Mouse (Mus musculus) heart, adult 2 months (tissue): ENCODE measurements around the gene Gm20696. TPM values are rescaled to one million over a fixed set of nuclear protein-coding genes. Genes with fewer than 3 reads are reported as not detected.

Experiments used
- DNase-seq, 2 experiments: peaks; one replicate each; pipeline ENCODE4 v3.0.0; 2021
- H3K27ac ChIP-seq: fragments of 200-600 bp; 2 replicates; pipeline ENCODE4 v1.8.1; 2022
- H3K27me3 ChIP-seq: fragments of 200-500 bp; 2 replicates; pipeline ENCODE4 v1.6.1; 2012; ENCODE audit warnings: mild to moderate bottlenecking, low read length, inconsistent platforms, mixed read lengths; ENCODE audit not compliant: control insufficient read depth, insufficient read depth
- H3K36me3 ChIP-seq: fragments of 200-500 bp; 2 replicates; pipeline ENCODE4 v1.6.1; 2012; ENCODE audit warnings: low read length, inconsistent platforms; ENCODE audit not compliant: control insufficient read depth, insufficient read depth
- H3K4me1 ChIP-seq: fragments of 200-500 bp; 2 replicates; pipeline ENCODE4 v1.6.1; 2011; ENCODE audit warnings: low read length; ENCODE audit not compliant: control insufficient read depth, insufficient read depth
- H3K4me3 ChIP-seq: fragments of 200-600 bp; 2 replicates; pipeline ENCODE4 v1.8.1; 2022
- H3K79me2 ChIP-seq: fragments of 200-500 bp; replicated peaks from 2 replicates; pipeline ENCODE4 v1.6.1; 2012; ENCODE audit warnings: mild to moderate bottlenecking, inconsistent platforms, low read length, moderate library complexity, mixed read lengths; ENCODE audit not compliant: control insufficient read depth, insufficient read depth
- H3K9ac ChIP-seq: fragments of 200-500 bp; 2 replicates; pipeline ENCODE4 v1.6.1; 2012; ENCODE audit warnings: low read depth, mild to moderate bottlenecking, control low read depth, inconsistent platforms, low read length, mixed read lengths
- CTCF ChIP-seq: fragments of 200-600 bp; IDR thresholded peaks from 2 replicates; pipeline ENCODE4 v1.8.1; 2022; ENCODE audit warnings: antibody characterized with exemption, mild to moderate bottlenecking, moderate library complexity
- EP300 ChIP-seq: fragments of 200-500 bp; IDR thresholded peaks from 2 replicates; pipeline ENCODE4 v1.6.1; 2011; ENCODE audit warnings: low read depth, low read length, control low read depth; ENCODE audit not compliant: insufficient read depth
- POLR2A ChIP-seq: fragments of 200-500 bp; IDR thresholded peaks from 2 replicates; pipeline ENCODE4 v1.6.1; 2011; ENCODE audit warnings: mild to moderate bottlenecking, low read depth, low read length, control low read depth; ENCODE audit not compliant: insufficient read depth
- WGBS: fragments of 180-500 bp; shearing (Covaris S2); methylation state at CpG from one replicate; pipeline ENCODE4 v1.1.7; 2018; 5-methylcytosine and 5-hydroxymethylcytosine counted together
- intact Hi-C: fragments of 180-260 bp; cut with DNase I; formaldehyde crosslinking; loops from one replicate; pipeline ENCODE4 v1.15.1; 2025
- polyA plus RNA-seq: library from polyadenylated mRNA; depleted of rRNA; stranded (reverse); fragments of >200 nt; gene quantifications from 2 replicates; pipeline ENCODE4 v1.2.3, GENCODE M21; 2012
- total RNA-seq, 2 experiments: library from RNA; stranded (reverse); gene quantifications; 2 replicates each; pipeline ENCODE4 v1.2.3; 2021

The Gm20696 gene
- total and polyA plus RNA-seq, 3 experiments: 0.61 to 1.7 (median 1.4) TPM

DNA sequence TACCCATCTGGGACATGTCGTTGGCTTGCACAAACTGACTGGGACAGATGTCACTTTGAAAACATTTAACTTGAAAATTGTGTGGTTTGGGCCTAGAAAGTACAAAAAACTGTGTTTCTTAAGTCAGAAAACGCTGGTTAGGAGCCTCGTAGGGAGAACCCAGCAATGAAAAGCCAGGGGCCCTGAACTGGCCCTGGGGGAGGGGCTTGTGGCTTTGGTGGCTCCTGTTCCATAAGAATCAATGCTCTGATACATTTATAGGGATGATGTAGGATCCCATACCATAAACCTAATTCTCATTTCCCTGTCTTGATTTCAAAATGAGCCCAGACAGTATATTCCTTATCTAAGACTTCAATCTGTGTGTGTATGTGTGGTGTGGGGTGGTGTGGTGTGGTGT, 101.8 kb downstream of the Gm20696 start:
- Histone ChIP-seq H3K4me1 (no peaks in the 10 kb centered on the region), H3K4me3 (no peak overlapping the region), H3K36me3 (no peaks in the 10 kb centered on the region), H3K27ac (no peak overlapping the region), H3K9ac (no peak overlapping the region), H3K27me3 (no peaks in the 10 kb centered on the region), H3K79me2 (no peaks in the 10 kb centered on the region)
- TF ChIP-seq POLR2A: no peak
- TF ChIP-seq EP300: no peak
- TF ChIP-seq CTCF: no peak
- intact Hi-C loops: no loop called here
- 78% methylated on average over 3 of the region's 3 CpGs for WGBS
- no peak for DNase-seq

DNA sequence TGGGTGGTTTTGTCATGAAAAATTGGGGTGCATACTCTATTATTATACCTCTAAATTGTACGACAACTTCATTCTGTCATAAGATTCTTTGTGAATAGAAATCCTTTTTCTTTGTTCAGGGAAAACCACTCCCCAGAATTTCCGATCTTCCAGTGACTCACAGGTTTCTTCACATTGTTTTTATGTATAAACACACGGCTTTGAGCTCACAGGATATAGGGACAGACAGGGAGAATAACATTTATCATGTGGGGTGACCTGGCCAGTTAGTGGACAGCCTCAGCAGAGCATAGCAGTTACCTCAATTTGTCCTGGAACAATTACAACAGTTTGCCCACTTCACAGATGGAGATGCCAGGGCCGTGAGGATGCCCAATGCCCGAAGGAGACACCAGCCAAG, 109.6 kb downstream of the Gm20696 start:
- Histone ChIP-seq H3K27me3 (no peaks in the 10 kb centered on the region), H3K4me3 (no peak overlapping the region), H3K9ac (no peak overlapping the region), H3K27ac (no peak overlapping the region), H3K79me2 (no peaks in the 10 kb centered on the region), H3K4me1 (no peaks in the 10 kb centered on the region), H3K36me3 (no peaks in the 10 kb centered on the region)
- no peak for DNase-seq
- 73% methylated on average over 5 of the region's 5 CpGs for WGBS
- intact Hi-C loops: no loop called here
- TF ChIP-seq POLR2A (no peak), CTCF (no peak), EP300 (no peak)

DNA sequence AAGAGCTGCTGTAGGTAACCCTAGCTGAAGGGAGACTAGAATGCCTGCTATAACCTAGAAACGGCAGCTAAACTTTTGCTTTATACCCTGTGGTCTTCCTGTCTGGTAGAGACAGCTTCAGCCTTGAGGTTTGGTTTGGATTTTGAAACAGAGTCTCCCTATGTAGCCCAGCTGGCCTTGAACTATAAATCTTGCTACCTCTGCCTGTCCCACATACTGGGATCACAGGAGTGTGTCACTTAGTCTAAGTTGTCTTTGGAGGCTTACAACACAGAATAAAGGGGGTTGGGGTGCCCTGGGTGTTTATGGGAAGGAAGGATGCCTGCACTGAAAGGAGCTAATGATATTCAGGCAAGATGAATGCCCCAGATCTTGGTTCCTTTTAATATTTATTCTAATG, 113.8 kb downstream of the Gm20696 start:
- 76% methylated on average over 1 of the region's 1 CpGs for WGBS
- DNase-seq: no peak
- Histone ChIP-seq H3K4me3 (no peak overlapping the region), H3K9ac (no peak overlapping the region), H3K27ac (no peak overlapping the region), H3K79me2 (no peaks in the 10 kb centered on the region), H3K4me1 (no peaks in the 10 kb centered on the region), H3K27me3 (no peaks in the 10 kb centered on the region), H3K36me3 (no peaks in the 10 kb centered on the region)
- intact Hi-C loops: no loop called here
- TF ChIP-seq POLR2A: no peak
- no peak for TF ChIP-seq EP300
- no peak for TF ChIP-seq CTCF

DNA sequence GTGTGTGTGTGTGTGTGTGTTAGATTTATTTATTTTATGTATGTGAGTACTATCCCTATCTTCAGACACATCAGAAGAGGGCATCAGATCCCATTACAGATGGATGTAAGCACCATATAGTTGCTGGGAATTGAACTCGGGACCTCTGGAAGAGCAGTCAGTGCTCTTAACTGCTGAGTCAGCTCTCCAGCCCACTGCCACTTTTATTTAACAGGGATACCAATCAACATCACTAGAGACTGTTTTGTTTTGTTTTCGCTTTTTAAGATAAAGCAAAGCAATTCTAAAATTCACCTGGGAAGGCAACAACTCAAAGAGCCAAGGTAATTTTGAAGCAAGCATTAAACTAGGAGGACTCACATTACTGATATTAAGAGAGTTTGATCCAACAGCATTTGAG, 120.2 kb downstream of the Gm20696 start:
- 91% methylated on average over 2 of the region's 2 CpGs for WGBS
- no peak overlapping the region for H3K4me3 ChIP-seq
- intact Hi-C loops: no loop called here
- H3K27me3 ChIP-seq: no peaks in the 10 kb centered on the region
- no peak overlapping the region for H3K27ac ChIP-seq
- DNase-seq: no peak
- H3K36me3 ChIP-seq: no peaks in the 10 kb centered on the region
- no peak overlapping the region for H3K9ac ChIP-seq
- H3K79me2 ChIP-seq: no peaks in the 10 kb centered on the region
- H3K4me1 ChIP-seq: no peaks in the 10 kb centered on the region
- TF ChIP-seq EP300 (no peak), CTCF (no peak), POLR2A (no peak)

DNA sequence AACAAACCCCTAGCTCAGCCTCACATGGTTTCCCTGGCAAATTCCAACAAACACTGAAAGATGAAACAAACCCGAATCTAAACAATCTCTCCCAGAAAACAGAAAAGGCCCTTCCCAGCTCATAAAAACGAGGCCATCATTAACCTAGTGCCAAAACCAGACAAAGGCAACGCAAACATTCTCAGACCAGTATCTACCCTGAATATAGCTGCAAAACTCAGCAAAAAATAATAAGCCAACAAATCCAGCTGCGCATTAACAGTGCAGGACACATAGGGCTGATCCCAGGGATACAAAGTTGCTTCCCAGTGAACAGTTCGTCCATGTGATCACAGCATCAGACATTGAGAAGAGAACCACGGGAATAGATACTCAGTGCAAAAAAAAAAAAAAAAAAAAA, 121.2 kb downstream of the Gm20696 start:
- intact Hi-C loops: no loop called here
- no peak for DNase-seq
- Histone ChIP-seq H3K9ac (no peak overlapping the region), H3K79me2 (no peaks in the 10 kb centered on the region), H3K27me3 (no peaks in the 10 kb centered on the region), H3K36me3 (no peaks in the 10 kb centered on the region), H3K4me3 (no peak overlapping the region), H3K4me1 (no peaks in the 10 kb centered on the region), H3K27ac (no peak overlapping the region)
- 77% methylated on average over 6 of the region's 6 CpGs for WGBS
- TF ChIP-seq CTCF (no peak), POLR2A (no peak), EP300 (no peak)

DNA sequence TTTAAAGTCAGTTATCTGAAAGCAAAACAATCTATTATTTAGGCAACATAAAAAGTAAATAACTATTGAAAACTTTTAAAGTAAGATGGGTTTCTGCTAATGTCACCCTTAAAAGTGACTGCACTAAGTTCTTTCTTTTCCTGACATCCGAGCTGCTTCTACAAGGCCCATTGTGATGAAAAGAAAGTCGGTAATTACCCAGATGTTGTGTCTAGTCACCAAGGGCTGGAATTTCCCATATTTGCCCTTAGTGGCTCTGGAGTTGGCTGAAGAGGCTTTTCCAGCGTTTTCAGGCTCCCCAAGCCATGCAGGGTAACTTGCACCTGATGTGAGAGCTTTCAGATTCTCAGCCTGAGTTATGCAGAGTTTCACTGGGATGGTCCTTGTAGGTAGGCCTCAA, 125.5 kb downstream of the Gm20696 start:
- Histone ChIP-seq H3K27ac (no peak overlapping the region), H3K4me3 (no peak overlapping the region), H3K36me3 (no peaks in the 10 kb centered on the region), H3K79me2 (no peaks in the 10 kb centered on the region), H3K27me3 (no peaks in the 10 kb centered on the region), H3K4me1 (no peaks in the 10 kb centered on the region), H3K9ac (no peak overlapping the region)
- TF ChIP-seq POLR2A (no peak), EP300 (no peak), CTCF (no peak)
- no peak for DNase-seq
- 45% methylated on average over 3 of the region's 3 CpGs for WGBS
- intact Hi-C loops: no loop called here

DNA sequence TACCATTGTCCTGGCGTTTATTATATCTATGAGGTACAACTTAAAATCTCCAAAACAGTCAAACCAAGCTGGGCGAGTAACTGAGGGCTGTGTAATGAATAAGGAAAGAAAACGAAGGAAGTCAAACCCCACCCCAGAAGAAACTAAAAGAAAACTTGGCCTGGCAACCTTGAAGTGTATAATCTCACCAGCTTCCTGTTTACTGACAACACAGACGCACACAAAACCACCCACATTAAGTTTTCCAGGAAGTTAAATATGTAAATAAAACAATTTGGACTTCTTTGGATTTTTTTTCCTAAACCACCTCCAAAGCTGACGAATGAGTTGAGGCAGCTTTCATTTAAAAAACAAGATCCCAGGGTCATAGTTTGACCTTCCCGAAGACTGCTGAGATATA, 125.9 kb downstream of the Gm20696 start:
- TF ChIP-seq POLR2A (no peak), EP300 (no peak), CTCF (no peak)
- H3K9ac ChIP-seq: no peak overlapping the region
- no peaks in the 10 kb centered on the region for H3K36me3 ChIP-seq
- 48% methylated on average over 6 of the region's 6 CpGs for WGBS
- H3K4me3 ChIP-seq: no peak overlapping the region
- H3K27ac ChIP-seq: no peak overlapping the region; the same call in 1 of the 2 replicates
- no peaks in the 10 kb centered on the region for H3K79me2 ChIP-seq
- no peaks in the 10 kb centered on the region for H3K4me1 ChIP-seq
- intact Hi-C loops: no loop called here
- DNase-seq: no peak
- no peaks in the 10 kb centered on the region for H3K27me3 ChIP-seq
